Mouse (Mus musculus): ENCODE measurements around the gene Tmem210.

GRCm38 (mm10) chr2:25271827-25272511, 16.0 kb upstream of the Tmem210 start, which contains the start of the genes Ssna1 and Anapc2:
- TF ChIP-seq CTCF (IDR thresholded peaks at IDR 0.05; ENCODE audit: low read depth) (peak; percentile 69), EP300 (IDR thresholded peaks at IDR 0.05; ENCODE audit: low read depth) (no peak; the same call in 1 of the 2 replicates)
